8 mouse cellular contexts compared by ENCODE assay signal in genomic region chr14:75457221-75457600, GRCm38 (mm10). TPM values are rescaled to one million over a fixed set of nuclear protein-coding genes. Genes with fewer than 3 reads are reported as not detected.
DNase-seq lines count a peak whose midpoint lies in the region; ATAC-seq and TF ChIP-seq lines count a peak whose summit lies in the region.

No protein-coding gene starts in this region.

- intact Hi-C loops in heart, postnatal 14 days (cut with DNase I), result no loop called here

- no peaks in the 10 kb centered on the region for H3K36me3 ChIP-seq in heart, embryonic 10.5 days
- H3K36me3 ChIP-seq in intestine, postnatal 0 days (ENCODE audit: control insufficient read depth, insufficient read depth), result no peaks in the 10 kb centered on the region
- H3K36me3 ChIP-seq in stomach, embryonic 15.5 days, result no peaks in the 10 kb centered on the region

- DNase-seq in heart, embryonic 10.5 days (ENCODE audit: low spot score), result peak; percentile 66
- DNase-seq in heart, postnatal 14 days, result no peak
- peak; percentile 41 for DNase-seq in retina, embryonic 14.5 days (ENCODE audit: low spot score)
- no peak for DNase-seq in retina, postnatal 1 day
- DNase-seq in adrenal gland, postnatal 10 days, result no peak

- H3K9ac ChIP-seq in intestine, postnatal 0 days (ENCODE audit: low read depth, low read length), result no peak overlapping the region
- no peak overlapping the region for H3K9ac ChIP-seq in stomach, embryonic 15.5 days

- H3K27me3 ChIP-seq in heart, embryonic 10.5 days (ENCODE audit: insufficient read depth, poor library complexity, severe bottlenecking), result peaks cover 33% of the 10 kb centered on the region
- H3K27me3 ChIP-seq in intestine, postnatal 0 days (replicated peaks; ENCODE audit: control insufficient read depth, insufficient read depth, low read length), result peaks cover 15% of the 10 kb centered on the region; the same call in 1 of the 2 replicates
- 0 out of 2 replicates have a peak, but pooled peaks cover 7% of the 10 kb centered on the region for H3K27me3 ChIP-seq in stomach, embryonic 15.5 days (replicated peaks)

- no peaks in the 10 kb centered on the region for H3K9me3 ChIP-seq in heart, embryonic 10.5 days
- H3K9me3 ChIP-seq in intestine, postnatal 0 days (ENCODE audit: control insufficient read depth), result no peaks in the 10 kb centered on the region; the same call in 1 of the 2 replicates
- no peaks in the 10 kb centered on the region for H3K9me3 ChIP-seq in stomach, embryonic 15.5 days

- WGBS in heart, embryonic 10.5 days, result 32% methylated on average over 8 of the region's 8 CpGs
- 31% methylated on average over 8 of the region's 8 CpGs for WGBS in intestine, postnatal 0 days
- WGBS in stomach, embryonic 15.5 days, result 30% methylated on average over 8 of the region's 8 CpGs

- H3K4me1 ChIP-seq in heart, embryonic 10.5 days, result peaks cover 34% of the 10 kb centered on the region
- no peaks in the 10 kb centered on the region for H3K4me1 ChIP-seq in intestine, postnatal 0 days (replicated peaks; ENCODE audit: control insufficient read depth, insufficient read depth, low read length)
- peaks cover 12% of the 10 kb centered on the region; the same call in 1 of the 2 replicates for H3K4me1 ChIP-seq in stomach, embryonic 15.5 days

- H3K4me3 ChIP-seq in heart, embryonic 10.5 days, result peak overlapping the region; percentile 53
- peak overlapping the region; percentile 26 for H3K4me3 ChIP-seq in intestine, postnatal 0 days (ENCODE audit: low read depth, low read length)
- H3K4me3 ChIP-seq in stomach, embryonic 15.5 days (replicated peaks), result peak overlapping the region; percentile 33

- peak overlapping the region; percentile 10; the same call in 1 of the 2 replicates for H3K27ac ChIP-seq in heart, embryonic 10.5 days
- H3K27ac ChIP-seq in intestine, postnatal 0 days (ENCODE audit: low read depth, low read length), result no peak overlapping the region
- no peak overlapping the region for H3K27ac ChIP-seq in stomach, embryonic 15.5 days

- no peak for ATAC-seq in intestine, postnatal 0 days
- ATAC-seq in stomach, embryonic 15.5 days (ENCODE audit: insufficient read depth, low FRiP score, low read depth), result no peak
- ATAC-seq in activated CD4-positive, CD25-positive, alpha-beta regulatory T cell, adult 4 months, result no peak

- H3K4me2 ChIP-seq in intestine, postnatal 0 days (replicated peaks; ENCODE audit: low read depth), result peak overlapping the region; percentile 58
- peak overlapping the region; percentile 65 for H3K4me2 ChIP-seq in stomach, embryonic 15.5 days

- no peak for TF ChIP-seq CTCF in intestine, postnatal 0 days (IDR thresholded peaks at IDR 0.05; ENCODE audit: low read depth)

RNA-seq across cellular contexts. Expression of gene Siah3, which starts 1.4 kb away (rescaled TPM):
- 0.05 TPM in 1 of 2 replicates, not detected in the other for polyA plus RNA-seq in heart, embryonic 10.5 days (2016; fragmentation: Nextera tagmentation; extraction: Ambion mirVana)
- total RNA-seq in heart, postnatal 14 days (2021), result under 1 TPM in 1 of 2 experiments, not detected in 1; 0.05 TPM
- polyA plus RNA-seq in intestine, postnatal 0 days (2015; fragmentation: Nextera tagmentation; extraction: Ambion mirVana), result not detected in 2 replicates
- 0.08 and 0.17 TPM in 2 replicates for polyA plus RNA-seq in stomach, embryonic 15.5 days (2015; fragmentation: Nextera tagmentation; extraction: Ambion mirVana)
- total RNA-seq in adrenal gland, postnatal 10 days (2021), result under 1 TPM; 0.27 to 0.63 TPM
- under 1 TPM; 0.10 to 0.29 TPM for polyA plus RNA-seq in activated CD4-positive, CD25-positive, alpha-beta regulatory T cell, adult 4 months (2017; shearing (Covaris generic))

Comparison
In these comparisons a context has a peak if more than half of its experiments do, and no peak if none do; other contexts are left out.
1. DNase-seq: peak in heart, embryonic 10.5 days (single experiment) and retina, embryonic 14.5 days (single experiment); none in heart, postnatal 14 days (0 of 2), retina, postnatal 1 day (single experiment) and adrenal gland, postnatal 10 days (single experiment).
2. Peak in every context shown above with its lines, with median percentiles within 50 percentile points of each other: H3K4me3 ChIP-seq.